Mouse (Mus musculus): ENCODE results near the gene Rfx1.
A peak's percentile ranks its signal among the peaks of the same experiment; 100 is the strongest.

Gene Rfx1

DNA sequence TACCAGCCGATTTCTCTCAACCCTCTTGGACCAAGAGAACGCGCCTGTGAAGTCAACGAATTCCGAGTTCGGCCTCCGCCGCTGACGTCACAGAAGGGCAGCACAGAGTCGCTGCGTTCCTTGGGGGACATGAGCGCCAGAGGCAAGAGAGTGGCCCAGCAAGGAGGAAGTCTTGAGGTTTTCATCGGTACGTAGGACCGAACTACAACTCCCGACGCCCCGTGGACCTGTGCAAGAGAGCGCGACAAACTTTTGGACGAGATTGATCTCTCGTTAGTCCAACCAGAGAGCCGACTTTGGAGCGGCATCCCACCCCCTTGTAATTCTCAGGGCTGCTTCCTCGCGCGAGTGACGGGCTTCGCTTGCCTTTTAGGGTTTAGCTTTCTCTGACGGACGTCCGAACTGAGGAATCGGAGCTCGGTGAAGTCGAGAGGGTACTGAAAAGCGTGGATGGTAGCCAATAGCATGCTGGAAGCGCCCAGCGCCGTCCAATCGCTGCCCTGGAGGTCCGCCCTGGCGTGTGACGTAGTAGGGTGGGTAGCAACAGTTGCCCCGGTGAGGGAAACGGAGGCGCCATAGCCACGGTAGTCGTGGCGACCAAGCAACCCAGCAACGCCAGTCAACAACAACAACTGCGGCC is at the start of gene Rfx1:
TSS of gene Rfx1 (plus strand) at position 544 of the 640 bp plus-strand sequence.
- peak; percentile 100 for DNase-seq (ENCODE audit: low read depth, low spot score)

DNA sequence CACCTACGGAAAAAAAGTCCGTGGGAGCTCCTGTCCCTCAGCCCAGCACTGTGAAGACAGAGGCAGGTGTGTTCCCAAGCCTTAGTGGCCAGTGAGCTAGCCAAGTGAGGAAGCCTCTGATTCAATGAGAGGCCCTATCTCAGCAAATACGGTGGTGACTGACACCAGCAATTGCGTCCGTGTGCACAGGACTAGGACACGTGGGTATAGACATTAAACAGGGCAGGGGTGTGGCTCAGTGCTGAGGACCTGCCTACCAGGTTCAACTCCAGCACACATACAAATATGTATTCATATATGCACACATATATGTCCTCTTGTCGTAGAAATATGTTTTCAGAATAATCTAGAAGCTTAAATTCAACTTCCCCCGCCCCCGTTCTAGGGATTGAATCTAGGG is 46.9 kb upstream of the Rfx1 start:
- no peak for DNase-seq (ENCODE audit: low read depth, low spot score)

DNA sequence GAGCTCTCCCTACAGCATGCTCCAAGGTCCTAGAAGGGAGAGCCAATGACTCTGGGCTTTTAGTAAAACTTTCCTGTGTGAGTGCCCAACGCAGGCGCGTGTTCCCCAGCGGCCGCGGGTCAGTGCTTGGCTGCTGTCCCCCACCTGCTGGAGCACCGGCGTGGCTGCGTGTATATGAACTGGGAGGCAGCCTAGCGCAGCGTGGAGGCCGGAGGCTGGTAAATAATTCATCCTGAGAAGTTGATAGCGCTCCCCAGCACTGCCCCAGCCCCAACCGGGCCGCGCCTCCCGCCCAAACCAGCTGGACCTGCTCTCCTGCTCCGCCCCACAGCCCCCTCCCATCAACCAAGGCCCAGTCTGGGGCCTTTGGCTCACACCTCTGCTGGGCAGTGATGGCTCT is 45.5 kb upstream of the Rfx1 start, which contains the start of gene Palm3:
TSS of gene Palm3 (plus strand) at position 376 of the 400 bp plus-strand sequence.
- no peak for DNase-seq (ENCODE audit: low read depth, low spot score)

DNA sequence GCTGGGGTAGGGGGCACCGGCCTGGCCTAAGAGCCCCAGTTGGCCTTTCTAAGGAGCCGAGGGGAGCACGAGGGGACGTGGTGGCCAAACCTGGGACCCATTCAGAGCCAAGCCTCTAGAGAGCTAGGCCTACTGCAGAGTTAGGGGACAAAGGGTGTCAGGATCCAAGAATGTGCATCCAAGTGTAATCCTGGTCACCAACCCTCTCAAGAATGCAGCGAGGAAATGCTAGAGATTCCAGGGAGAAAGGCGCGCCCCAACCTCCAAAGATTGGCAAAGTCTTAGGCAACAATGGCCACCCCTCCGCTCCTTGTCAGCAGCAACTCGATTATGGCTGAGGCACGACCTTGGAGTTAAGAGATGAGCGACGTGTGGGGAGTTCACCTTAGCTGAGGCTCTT is 45.1 kb upstream of the Rfx1 start:
- no peak for DNase-seq (ENCODE audit: low read depth, low spot score)

DNA sequence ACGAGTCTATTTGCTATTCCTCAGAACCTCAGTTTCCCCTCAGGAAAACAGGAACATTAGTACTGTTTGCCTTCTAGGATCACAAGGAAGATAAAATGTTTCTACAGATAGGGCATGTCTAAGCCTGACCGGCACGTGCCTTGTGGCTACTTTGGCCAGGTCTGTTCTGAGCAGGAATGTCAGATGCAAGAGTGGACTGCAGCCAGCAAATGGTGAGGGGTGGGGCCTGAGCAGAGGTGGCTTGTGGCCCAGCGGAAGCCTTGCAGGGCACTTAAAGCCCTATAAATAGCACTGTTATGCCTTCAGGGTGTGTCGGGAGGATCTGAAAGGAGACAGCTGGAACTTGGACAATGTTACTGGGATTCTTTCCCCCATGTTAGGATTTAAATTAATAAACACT is 43.5 kb upstream of the Rfx1 start:
- no peak for DNase-seq (ENCODE audit: low read depth, low spot score)

DNA sequence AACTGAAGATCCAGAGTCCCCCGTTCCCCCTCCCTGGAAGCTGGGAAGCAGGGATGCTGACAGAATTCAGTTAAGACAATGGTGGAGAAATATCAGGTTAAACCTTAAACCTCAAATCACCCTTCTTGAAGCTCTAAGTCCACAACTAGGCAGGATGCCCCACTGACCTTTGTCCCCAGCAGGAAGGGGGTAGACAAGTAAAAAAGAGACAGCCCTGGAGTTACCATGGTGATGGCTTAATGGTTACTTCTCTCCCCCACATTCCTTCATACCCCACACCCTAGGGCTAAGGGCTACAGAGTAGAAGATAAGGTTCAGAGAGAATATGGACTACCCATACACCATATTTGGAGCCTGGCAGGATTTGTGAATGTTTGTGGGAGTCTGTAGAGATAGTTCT is 43.0 kb upstream of the Rfx1 start:
- no peak for DNase-seq (ENCODE audit: low read depth, low spot score)

DNA sequence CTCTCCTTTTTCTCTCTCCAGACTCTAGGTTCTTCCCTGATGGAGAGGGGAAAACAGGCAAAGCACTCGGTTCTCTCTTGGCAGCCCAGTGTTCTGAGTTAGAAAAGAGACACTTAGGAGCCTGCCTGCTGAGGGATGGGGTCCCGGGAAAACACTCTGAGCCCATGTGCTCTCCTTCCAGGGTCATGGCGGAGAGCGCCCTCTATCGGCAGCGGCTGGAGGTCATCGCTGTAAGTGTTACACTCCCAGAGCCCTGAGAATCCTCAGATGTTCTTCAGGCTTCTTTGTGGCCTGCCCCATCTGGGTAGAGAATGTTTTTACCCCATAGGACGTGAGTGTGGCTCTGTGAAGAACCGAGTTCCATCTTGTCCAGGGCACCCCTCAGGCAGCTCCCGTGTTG is 42.5 kb upstream of the Rfx1 start:
- peak; percentile 55 for DNase-seq (ENCODE audit: low read depth, low spot score)

DNA sequence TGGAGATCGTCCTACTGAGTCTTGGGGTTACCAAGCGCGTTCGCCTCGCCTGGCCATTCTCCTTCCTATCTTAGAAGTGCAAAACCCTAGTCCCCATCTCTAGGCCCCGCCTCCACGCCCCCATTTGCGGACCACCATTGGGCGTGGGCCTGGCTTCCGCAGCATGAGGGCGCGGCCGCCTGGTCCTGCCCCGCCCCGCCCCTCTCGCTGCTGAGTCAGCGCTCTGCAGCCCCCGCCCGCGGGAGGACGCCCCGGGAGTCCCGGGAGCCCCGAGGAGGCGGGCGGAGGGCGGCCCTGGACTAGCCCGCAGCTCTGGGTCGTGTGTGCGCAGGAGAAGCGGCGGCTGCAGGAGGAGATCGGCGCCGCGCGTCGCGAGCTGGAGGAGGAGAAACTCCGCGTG is 40.8 kb upstream of the Rfx1 start:
- peak; percentile 73 for DNase-seq (ENCODE audit: low read depth, low spot score)

DNA sequence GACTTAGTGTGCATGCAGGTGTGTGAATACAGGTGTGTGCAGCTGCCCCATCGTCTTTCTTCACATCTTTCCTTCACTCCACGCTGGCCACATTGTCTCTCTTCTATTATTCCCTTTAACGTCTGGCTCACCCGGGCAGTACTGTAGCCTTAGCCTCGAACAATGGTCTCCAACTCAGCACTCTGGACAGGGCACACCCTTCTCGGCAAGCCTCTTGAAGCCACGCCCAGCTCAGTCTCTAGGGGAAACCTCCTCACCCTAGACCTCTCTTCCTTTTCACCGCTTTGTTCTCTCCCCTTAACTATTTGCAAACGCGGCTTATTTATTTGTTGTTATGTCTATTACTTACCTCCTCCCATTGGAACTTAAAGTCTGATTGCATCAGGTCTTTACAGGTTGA is 39.2 kb upstream of the Rfx1 start:
- DNase-seq (ENCODE audit: low read depth, low spot score): peak; percentile 35

DNA sequence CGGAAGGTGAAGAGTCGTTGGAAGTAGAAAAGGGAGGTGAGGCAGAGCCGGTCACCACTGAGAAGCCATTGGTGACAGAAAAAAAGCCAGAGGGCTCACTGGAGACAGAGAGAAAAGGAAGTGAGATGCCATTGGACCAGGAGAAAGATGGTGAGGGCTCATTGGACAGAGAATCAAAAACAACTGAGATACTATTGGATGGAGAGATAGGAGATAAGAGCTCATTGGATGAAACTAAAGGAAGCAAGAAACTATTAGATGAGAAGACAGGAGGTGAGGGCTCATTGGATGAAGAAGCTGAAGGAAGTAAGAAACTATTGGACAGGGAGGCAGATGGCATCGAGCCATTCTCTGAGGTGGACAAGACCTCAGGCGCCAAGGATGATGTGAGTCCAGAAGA is 37.4 kb upstream of the Rfx1 start:
- no peak for DNase-seq (ENCODE audit: low read depth, low spot score)

DNA sequence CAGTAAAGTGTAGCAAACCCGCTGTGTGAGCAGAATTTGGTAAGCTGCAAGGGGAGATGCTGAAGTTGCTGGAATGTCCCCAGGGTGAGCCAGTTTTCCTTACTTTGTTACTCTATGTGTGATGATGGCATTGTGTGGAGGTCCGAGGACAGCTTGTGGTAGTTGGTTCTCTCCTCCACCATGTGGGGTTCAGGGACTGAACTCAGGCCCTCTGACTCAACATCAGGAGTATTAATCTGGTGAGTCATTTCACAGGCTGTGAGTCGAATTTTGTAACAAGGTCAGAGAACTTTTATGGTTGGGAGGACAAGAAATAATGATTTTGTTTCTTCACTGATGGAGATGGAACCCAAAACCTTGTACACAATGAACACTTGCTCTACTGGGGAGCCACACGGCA is 33.9 kb upstream of the Rfx1 start:
- no peak for DNase-seq (ENCODE audit: low read depth, low spot score)

DNA sequence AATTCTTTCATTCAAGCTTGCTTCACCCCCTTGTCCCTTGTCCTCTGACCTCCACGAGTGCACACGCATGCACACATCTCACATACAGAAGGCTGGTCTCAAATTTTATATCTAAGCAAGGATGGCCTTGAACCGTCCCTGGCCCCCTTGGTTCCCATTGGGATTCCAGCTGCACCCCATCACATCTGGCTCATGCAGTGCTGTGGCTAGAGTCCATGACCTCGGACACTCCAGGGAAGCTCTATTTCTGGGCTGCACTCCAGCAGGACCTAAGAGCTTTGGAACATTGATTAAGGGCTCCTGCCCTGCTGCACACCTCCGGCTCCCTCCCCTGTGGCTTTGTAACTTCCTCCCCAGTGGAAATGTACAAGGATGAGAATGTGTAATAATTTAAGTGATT is 28.6 kb upstream of the Rfx1 start:
- DNase-seq (ENCODE audit: low read depth, low spot score): no peak

DNA sequence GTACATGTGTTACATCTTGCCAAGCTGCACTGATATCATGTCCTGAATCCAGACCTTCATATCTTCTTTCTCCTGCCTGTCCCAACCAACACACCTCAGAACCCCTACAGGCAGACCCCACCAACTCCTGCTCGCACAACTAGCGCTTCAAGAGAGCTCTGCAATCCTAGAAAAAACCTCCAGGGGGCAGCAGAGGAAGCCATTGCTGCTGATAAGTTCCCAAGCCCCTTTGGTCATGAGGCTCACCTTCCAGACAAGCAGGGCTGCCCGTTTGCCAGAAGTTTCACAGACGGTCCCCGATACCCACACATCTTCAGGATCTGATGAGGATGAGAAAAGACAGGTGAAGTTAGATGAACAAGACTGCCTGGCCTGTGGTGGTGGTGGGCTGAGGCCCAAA is 27.6 kb upstream of the Rfx1 start:
- peak; percentile 81 for DNase-seq (ENCODE audit: low read depth, low spot score)

DNA sequence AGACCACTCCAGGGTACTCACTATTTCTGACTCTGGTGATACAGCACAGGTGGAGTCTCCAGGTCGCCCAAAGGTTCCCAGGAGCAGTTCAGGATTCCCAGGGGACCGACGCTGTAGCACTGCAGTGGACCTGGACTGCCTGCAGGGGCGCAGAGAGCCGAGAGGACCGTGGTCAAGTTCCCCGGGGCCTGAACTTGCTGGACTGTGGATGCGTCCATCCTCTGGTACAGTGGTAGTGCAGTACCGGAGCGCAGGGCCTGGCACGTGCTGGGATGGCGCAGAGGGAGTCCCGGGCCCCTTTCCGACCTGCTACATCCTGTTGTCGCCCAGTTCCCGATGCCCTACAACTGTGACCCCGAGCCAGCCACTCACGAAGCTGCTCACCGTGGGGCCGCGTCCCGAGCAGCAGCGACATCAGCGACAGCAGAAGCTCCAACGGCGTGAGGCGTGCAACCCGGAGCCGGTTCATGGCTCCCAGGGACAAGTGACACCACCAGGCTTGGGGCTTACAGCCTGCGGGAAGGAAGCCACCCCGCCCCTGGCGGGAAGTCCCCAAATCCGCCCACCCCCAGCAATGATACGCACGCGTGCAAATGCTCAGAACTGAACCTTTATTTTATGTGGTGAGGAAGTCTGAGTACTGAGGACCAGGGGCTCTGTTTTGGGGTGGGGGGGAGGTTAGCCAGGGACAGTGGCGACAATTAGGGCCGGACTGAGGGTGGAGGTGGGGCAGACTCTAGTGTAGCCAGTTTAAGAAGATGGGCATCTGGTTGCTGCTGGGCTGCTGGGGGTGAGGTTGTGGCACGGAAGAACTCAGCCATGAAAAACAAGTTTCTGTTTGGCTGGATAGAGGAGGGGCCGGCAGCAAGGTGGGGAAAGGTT is 24.3 kb upstream of the Rfx1 start, which contains the start of gene Il27ra:
TSS of gene Il27ra (minus strand) at position 524 of the 882 bp plus-strand sequence.
- peak; percentile 91 for DNase-seq (ENCODE audit: low read depth, low spot score)

DNA sequence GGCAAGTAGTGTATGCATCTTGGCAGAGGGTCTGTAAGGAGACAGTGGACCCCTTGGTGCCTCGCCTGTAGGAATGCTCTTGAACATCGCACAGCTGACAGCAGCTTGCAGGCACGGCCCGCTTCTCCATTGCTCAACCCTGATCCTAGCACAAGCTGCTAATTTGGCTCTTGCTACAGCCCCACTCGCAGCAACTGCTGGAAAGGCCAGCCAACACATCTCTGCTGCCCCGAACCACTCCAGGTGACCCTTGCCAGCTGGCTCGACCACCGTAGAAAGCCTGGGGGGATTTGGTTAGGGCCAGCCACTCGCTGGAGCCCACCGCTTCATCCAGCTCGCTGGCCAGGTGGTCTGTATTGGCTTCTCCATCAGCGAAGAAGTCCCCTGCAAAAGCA is 23.7 kb upstream of the Rfx1 start:
- DNase-seq (ENCODE audit: low read depth, low spot score): no peak

DNA sequence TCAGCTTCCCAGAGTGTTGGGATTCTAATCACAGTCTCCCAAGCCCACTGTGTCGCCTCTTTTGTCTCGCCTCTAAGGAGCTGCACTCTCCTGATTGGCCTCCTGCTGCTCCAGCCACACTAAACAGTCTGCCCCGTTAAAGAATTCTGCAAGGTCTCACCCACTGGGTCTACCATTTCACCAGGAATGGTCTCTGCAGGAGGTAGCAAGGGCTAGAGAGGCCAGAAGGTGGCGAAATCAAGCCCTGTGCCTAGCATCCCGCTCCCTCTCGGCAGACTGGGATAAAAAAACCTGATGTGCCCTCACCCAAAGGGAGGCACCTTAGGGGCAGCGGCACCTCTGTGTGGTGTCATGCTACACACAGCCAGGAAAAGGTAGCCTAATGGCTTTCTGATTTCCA is 22.5 kb upstream of the Rfx1 start:
- no peak for DNase-seq (ENCODE audit: low read depth, low spot score)

DNA sequence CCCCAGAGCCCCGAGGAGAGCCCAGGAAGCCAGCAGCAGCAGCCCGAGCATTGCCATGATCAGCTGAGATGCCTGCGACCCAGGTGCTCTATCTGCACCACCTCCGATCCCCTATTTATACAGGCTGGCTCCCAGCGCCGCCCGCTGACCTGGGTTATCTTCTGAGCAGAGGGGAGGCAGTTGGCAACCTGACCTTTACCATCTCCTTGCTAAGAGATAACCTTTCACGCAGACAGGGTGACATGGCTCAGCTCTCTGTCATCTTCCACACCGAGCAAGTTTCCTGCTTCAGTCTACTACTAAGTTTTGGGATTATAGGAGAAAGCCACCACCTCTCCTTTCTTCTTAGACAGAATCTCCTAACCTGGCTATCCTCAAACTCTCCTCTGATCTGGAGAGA is 21.7 kb upstream of the Rfx1 start, which contains the start of gene Rln3:
TSS of gene Rln3 (minus strand) at position 101 of the 400 bp plus-strand sequence.
- DNase-seq (ENCODE audit: low read depth, low spot score): no peak

DNA sequence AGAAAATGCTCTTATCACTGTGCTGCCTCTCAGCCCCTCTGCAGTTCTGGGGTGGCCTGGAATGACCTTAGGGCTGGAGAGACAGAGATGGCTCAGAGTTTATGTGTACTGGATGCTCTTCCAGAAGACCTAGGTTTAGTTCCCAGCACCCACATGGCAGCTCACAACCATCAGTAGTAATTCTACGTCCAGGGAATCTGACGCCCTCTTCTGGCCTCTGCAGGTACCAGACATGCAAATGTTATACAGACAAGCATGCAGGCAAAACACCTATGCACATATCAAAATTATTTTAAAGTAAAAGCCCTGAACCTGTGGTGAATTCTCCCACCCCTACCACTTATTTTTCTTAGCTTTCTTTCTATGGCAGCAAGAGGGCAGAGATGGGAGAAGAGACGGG is 20.1 kb upstream of the Rfx1 start:
- DNase-seq (ENCODE audit: low read depth, low spot score): no peak

DNA sequence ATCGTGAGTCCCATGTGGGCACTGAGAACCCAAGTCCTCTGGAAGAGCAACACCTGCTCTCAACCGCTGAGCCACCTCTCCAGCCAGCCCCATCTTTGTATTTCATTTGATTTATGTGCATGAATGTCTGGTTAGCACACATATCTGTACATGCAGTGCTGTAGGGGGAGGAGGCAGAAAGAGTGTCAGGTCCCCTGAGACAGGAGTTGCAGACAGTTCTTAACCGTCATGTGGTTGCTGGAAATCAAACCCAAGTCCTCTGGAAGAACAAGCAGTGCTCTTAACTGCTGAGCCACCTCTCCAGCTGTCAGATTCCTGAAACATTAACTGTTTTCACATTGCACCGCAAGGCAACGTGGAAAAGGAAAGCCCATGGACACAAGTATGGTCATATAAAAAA is 18.5 kb upstream of the Rfx1 start:
- DNase-seq (ENCODE audit: low read depth, low spot score): no peak

DNA sequence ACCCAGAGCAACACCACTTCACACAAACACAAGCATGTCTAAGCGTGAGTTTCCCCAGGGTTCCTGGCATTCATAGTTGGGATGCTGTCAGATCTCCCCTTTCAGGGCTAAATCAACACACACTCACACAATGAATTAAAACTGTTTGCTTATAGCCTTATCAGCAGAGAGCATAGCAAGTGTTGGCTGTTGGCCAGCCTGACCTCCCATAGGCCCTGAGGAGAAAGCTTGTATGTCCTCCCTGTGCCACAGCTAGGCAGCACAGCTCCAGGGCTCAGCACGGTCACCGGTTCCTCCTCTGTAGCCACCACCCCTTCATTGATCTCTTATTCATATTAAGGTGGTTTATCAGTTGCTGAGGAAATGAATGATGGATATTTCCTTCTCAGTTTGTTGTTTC is 13.9 kb upstream of the Rfx1 start:
- DNase-seq (ENCODE audit: low read depth, low spot score): no peak

DNA sequence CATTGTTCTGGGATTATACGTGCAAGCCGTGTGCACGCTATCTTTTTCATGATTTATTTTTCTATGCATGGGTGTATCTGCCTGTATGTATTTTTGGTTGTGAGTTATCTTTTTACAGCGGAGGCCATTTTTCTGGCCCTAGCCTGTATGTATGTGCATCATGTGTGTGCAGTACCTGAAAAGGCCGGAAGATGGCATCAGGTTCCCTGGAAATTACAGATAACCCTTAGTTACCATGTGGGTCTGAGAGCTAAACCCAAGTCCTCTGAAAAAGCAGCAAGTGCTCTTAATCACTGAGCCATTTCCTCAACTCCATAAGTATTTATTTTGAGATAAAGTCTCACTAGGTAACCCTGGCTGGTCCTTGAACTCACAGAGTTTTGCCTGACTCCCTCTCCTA is 13.4 kb upstream of the Rfx1 start:
- DNase-seq (ENCODE audit: low read depth, low spot score): no peak

DNA sequence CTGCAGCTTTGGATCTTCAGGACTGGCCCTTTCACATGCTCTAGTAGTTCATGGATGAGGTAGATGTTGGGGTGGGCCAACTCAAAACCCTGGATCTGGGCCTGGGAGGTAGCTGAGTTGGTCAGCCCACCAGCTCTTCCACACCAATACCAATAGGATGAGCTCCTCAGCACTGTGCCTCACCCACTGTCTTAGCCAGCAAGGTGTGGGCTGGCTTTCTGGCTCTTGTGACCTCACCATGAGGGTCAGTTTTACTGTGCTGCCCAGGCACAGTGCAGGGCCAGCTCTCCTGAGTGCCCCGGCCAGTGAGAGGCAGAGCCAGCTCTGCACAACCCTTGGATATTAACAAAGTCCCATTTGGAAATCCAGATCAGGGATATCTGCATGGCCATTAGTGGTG is 8.8 kb upstream of the Rfx1 start:
- no peak for DNase-seq (ENCODE audit: low read depth, low spot score)

DNA sequence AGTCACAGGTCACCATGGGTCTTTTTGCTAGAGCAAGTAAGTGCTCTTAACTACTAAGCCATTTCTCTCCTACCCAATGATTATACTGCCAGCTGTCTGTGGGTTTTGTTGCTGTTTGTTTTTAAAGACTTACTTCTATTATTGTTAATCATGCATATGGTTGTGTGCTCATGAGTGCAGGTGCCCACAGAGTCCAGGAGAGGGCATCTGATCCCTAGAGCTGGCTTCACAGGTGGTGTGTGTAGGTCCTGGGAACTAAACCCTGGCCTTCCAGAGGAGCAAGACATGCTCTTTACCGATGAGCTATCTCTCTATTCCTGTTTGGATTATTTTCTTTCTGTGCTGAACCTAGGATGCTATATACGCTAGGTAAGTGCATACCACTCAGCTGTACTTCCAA is 7.4 kb upstream of the Rfx1 start:
- no peak for DNase-seq (ENCODE audit: low read depth, low spot score)
